Mouse (Mus musculus) kidney, embryonic 16.5 days (tissue): ENCODE data around the gene Jup. TPM values are rescaled to one million over a fixed set of nuclear protein-coding genes. Genes with fewer than 3 reads are reported as not detected.
"Not testable (repeated sequence)": the region's sequence is repeated elsewhere in the genome, so short reads cannot be mapped to it uniquely, and the experiment has no call there.

Experiments
- ATAC-seq: fragments of 200-750 bp; cut with Nextera tagmentation; 2 replicates; pipeline ENCODE4 v1.8.0; 2017; ENCODE audit warnings: moderate TSS enrichment; ENCODE audit not compliant: low FRiP score, low TSS enrichment
- H3K27ac ChIP-seq: fragments of 300-500 bp; sonication (generic); 2 replicates; pipeline ENCODE4 v1.5.1; 2014; ENCODE audit warnings: low read length
- H3K27me3 ChIP-seq: fragments of 300-500 bp; sonication (generic); 2 replicates; pipeline ENCODE4 v1.6.1; 2014; ENCODE audit warnings: low read length, control low read depth, mixed read lengths; ENCODE audit not compliant: insufficient read depth
- H3K36me3 ChIP-seq: fragments of 300-500 bp; sonication (generic); 2 replicates; pipeline ENCODE4 v1.6.1; 2014; ENCODE audit warnings: low read length, control low read depth, mixed read lengths; ENCODE audit not compliant: insufficient read depth
- H3K4me1 ChIP-seq: fragments of 300-500 bp; sonication (generic); 2 replicates; pipeline ENCODE4 v1.6.1; 2014; ENCODE audit warnings: low read length, control low read depth, mixed read lengths; ENCODE audit not compliant: insufficient read depth
- H3K4me2 ChIP-seq: fragments of 300-500 bp; sonication (generic); replicated peaks from 2 replicates; pipeline ENCODE4 v1.6.1; 2014; ENCODE audit warnings: low read depth, low read length
- H3K4me3 ChIP-seq: fragments of 300-500 bp; sonication (generic); 2 replicates; pipeline ENCODE4 v1.5.1; 2014; ENCODE audit warnings: mild to moderate bottlenecking, low read length
- H3K9ac ChIP-seq: fragments of 300-500 bp; sonication (generic); replicated peaks from 2 replicates; pipeline ENCODE4 v1.6.1; 2014; ENCODE audit warnings: low read length
- H3K9me3 ChIP-seq: fragments of 300-500 bp; sonication (generic); 2 replicates; pipeline ENCODE4 v1.6.1; 2016; ENCODE audit warnings: low read length, control low read depth
- WGBS: fragments of 180-500 bp; shearing (Covaris S2); extraction: QIAGEN DNeasy Blood & Tissue Kit; methylation state at CpG from one replicate; pipeline ENCODE4 v1.1.7; 2014; 5-methylcytosine and 5-hydroxymethylcytosine counted together
- polyA plus RNA-seq: library from polyadenylated mRNA; unstranded; fragments of >200 nt; fragmentation: Nextera tagmentation; extraction: Ambion mirVana; gene quantifications from 2 replicates; pipeline ENCODE4 v1.2.1, GENCODE M21; 2015

Jup gene
- polyA plus RNA-seq, 1 experiment from 2014 or later, result 153 TPM

DNA sequence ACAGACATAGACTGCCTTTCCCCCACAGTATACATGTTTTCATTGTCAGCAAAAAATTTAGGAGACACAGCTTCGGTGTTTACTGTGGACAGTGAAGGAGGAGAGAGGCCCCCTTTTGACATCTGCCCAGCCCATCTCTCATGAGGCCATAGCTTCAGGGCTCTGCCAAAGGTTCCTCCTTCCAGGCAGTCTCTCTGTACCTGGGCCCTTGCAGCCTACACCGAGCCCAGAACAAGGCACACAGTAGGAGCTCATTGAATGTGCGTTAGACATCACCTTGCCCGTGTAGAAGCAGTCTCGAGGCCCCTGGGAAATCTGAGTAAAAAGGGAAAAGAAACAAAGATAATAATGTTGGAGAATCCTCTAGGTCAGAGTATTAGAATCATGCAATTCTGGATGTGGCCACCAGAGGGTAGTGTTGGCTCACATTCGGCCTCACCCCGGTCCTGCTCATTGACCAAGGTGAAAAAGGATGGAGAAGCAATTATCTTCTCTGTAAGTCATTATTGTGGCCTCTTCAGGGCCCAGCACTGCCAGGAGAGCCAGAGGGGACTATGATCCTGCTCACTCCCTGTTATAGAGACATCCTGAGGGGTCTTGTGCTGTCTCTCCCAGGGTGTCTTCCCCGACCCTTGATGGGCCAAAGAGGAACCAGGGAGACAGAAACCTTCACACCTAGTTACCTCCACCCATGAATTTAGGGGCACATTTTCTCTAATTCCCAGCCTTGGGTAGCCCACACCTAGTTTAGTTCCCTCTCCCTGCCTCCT, 35.2 kb downstream of the Jup start:
- 12% methylated on average over 8 of the region's 8 CpGs for WGBS
- no peak overlapping the region for H3K27ac ChIP-seq
- no peaks in the 10 kb centered on the region for H3K36me3 ChIP-seq
- H3K4me3 ChIP-seq, result no peak overlapping the region
- no peaks in the 10 kb centered on the region for H3K9me3 ChIP-seq
- H3K4me1 ChIP-seq, result no peaks in the 10 kb centered on the region
- H3K4me2 ChIP-seq, result no peak overlapping the region
- H3K27me3 ChIP-seq, result peaks cover 20% of the 10 kb centered on the region
- no peak overlapping the region for H3K9ac ChIP-seq
- peak; percentile 66 for ATAC-seq

DNA sequence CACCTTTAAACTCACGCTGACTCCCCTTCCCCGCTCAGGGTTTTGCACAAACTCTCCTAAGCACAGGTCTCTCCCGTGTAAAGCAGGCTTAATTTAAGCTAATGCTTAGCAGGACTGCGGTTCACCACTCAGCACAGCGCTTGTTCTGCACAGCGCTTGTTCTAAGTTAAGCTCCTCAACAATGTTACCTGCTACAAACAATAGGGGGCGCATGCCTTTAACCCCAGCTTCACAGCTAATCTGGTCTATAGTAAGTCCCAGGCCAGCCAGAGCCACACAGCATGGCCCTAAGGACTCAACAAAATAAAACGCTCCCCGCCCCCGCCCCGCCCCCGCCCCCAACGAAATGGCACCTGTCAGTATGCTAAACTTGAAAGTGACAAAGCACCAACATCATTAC, 36.5 kb downstream of the Jup start:
- not testable (repeated sequence) for ATAC-seq, H3K4me2 ChIP-seq, H3K27ac ChIP-seq, H3K9me3 ChIP-seq, H3K36me3 ChIP-seq, H3K4me3 ChIP-seq, H3K9ac ChIP-seq, H3K4me1 ChIP-seq
- no CpG with 5 or more reads among the region's 13 CpGs for WGBS
- H3K27me3 ChIP-seq, result peaks cover 32% of the 10 kb centered on the region

DNA sequence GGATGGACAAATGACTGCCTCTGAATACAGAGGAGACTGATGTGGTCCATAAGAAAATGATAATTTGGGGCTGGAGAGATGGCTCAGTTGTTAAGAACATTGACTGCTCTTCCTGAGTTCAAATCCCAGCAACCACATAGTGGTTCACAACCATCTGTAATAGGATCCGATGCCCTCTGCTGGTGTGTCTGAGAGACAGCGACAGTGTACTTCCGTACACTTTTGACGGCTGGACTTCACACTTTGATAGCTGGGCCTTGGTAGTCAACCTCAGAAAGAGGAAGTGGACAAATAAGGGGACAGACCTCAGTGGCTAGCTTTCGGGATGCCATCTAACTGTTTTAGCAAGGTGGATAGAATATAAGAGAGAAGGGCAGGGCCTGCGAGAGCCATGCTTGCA, 37.4 kb downstream of the Jup start:
- ATAC-seq, result no peak
- H3K4me3 ChIP-seq, result no peak overlapping the region
- peaks cover 32% of the 10 kb centered on the region for H3K27me3 ChIP-seq
- no peak overlapping the region for H3K27ac ChIP-seq
- 75% methylated on average over 6 of the region's 6 CpGs for WGBS
- H3K36me3 ChIP-seq, result no peaks in the 10 kb centered on the region
- no peak overlapping the region for H3K4me2 ChIP-seq
- no peaks in the 10 kb centered on the region for H3K9me3 ChIP-seq
- H3K4me1 ChIP-seq, result peaks cover 8% of the 10 kb centered on the region
- H3K9ac ChIP-seq, result no peak overlapping the region

DNA sequence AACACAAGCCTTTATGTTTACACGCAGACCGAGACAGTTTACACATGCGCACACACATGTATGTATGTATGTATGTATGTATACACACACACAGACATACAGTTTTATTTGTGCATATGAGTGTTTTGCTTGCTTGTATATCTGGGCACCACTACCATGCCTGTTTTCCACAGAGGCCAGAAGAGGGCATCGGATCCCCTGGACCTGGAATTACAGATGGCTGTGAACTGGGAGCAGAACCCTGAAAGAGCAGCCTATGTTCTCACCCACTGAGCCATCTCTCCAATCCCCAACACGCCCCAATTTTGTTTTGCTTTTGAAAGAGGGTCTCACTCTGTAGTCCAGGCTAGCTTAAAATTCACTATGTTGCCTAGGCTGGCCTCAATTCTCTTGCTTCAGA, 40.2 kb downstream of the Jup start:
- Histone ChIP-seq H3K4me2 (no peak overlapping the region), H3K4me1 (peaks cover 9% of the 10 kb centered on the region), H3K27me3 (peaks cover 46% of the 10 kb centered on the region), H3K4me3 (no peak overlapping the region), H3K9ac (no peak overlapping the region), H3K9me3 (no peaks in the 10 kb centered on the region), H3K36me3 (no peaks in the 10 kb centered on the region), H3K27ac (no peak overlapping the region)
- ATAC-seq, result no peak
- 58% methylated on average over 5 of the region's 5 CpGs for WGBS

DNA sequence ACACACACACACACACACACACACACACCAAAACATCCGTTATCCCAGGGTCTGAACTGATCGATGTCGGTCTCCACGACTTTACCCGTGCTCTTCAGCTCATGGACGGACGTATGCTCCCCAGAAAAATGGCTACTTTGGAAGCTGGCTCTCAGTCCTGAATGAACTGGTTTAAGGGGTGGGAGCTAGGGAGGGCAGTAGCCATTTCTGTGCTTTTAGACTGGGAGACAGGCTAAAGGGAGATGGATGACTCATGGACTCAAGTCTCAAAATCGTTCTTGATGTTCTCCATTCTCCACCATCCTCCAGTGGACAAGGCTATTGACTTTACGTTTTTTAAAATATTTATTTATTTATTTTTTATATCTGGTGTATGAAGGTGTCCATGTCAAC, 40.7 kb downstream of the Jup start:
- H3K4me3 ChIP-seq, result peak overlapping the region; percentile 73
- H3K4me1 ChIP-seq, result peaks cover 9% of the 10 kb centered on the region
- no peak for ATAC-seq
- no peak overlapping the region for H3K27ac ChIP-seq
- peak overlapping the region; percentile 99 for H3K4me2 ChIP-seq
- H3K9me3 ChIP-seq, result no peaks in the 10 kb centered on the region
- H3K9ac ChIP-seq, result peak overlapping the region; percentile 59; the same call in 1 of the 2 replicates
- peaks cover 46% of the 10 kb centered on the region for H3K27me3 ChIP-seq
- WGBS, result 17% methylated on average over 9 of the region's 9 CpGs
- H3K36me3 ChIP-seq, result no peaks in the 10 kb centered on the region

GRCm38 (mm10) chr11:100355972-100356818, 41.4 kb downstream of the Jup start, which contains the start of gene Hap1:
TSS of gene Hap1 (minus strand) at chr11:100356128.
- Histone ChIP-seq H3K27ac (no peak within 1 kb of the TSS), H3K4me1 (peaks cover 9% of the 10 kb centered on the region)
- WGBS, result 1% methylated on average over 49 of the region's 49 CpGs

GRCm38 (mm10) chr11:100355151-100355951, 42.2 kb downstream of the Jup start:
- Histone ChIP-seq H3K36me3 (no peaks in the 10 kb centered on the region), H3K9me3 (no peaks in the 10 kb centered on the region), H3K4me3 (peak overlapping the region; percentile 73), H3K27me3 (peaks cover 45% of the 10 kb centered on the region), H3K9ac (peak overlapping the region; percentile 59), H3K27ac (no peak overlapping the region), H3K4me1 (peaks cover 9% of the 10 kb centered on the region), H3K4me2 (peak overlapping the region; percentile 99)
- WGBS, result 1% methylated on average over 53 of the region's 54 CpGs
- ATAC-seq, result peak; percentile 46

More at GRCm38 (mm10) chr11:100355972-100356818, 41.4 kb downstream of the Jup start, which contains the start of gene Hap1:
- Histone ChIP-seq H3K4me3 (peak within 1 kb of the TSS; percentile 73), H3K36me3 (no peaks in the 10 kb centered on the region), H3K9ac (peak within 1 kb of the TSS; percentile 59), H3K27me3 (peaks cover 46% of the 10 kb centered on the region), H3K9me3 (no peaks in the 10 kb centered on the region), H3K4me2 (peak within 1 kb of the TSS; percentile 99)
- ATAC-seq, result peak; percentile 55; the same call in 1 of the 2 replicates

DNA sequence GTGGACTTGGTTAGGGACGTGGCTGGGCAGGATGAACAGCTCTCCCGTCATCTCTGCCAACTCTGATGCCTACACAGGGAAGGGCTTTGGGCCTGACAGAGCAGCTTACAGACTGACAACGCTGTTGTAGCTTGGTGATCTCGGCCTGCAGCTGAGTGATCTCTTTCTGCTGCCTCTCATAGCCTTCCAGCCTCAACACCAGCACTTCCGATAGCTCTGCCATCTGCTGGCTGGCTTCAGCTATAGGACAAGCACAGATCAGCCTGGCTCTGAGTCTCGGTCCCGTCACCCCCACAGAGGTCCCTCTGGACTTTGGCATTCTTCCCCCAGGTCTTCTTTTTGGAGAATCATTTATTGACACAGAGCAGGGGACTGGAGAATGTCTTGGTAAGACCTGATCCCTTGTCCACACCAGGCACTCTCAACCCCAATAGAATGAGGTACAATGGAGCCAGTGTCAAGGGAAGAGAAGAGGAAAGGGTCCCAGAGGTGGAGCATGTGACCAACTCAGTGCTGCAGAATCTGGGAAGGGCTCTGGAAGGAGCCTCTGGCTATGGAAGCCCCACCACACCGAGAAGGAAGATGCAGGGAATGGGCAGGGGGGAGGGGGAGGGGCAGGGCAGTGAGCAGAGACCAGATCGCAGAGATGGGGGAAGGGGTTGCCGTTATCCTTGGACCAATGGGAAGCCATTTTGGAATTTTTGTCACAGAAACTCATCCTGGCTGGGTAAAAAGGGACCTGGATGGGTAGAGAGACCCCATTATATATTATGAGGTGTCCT, 45.3 kb downstream of the Jup start:
- ATAC-seq, result no peak
- Histone ChIP-seq H3K27me3 (peaks cover 27% of the 10 kb centered on the region), H3K9ac (no peak overlapping the region)

GRCm38 (mm10) chr11:100344269-100344668, 53.3 kb downstream of the Jup start:
- Histone ChIP-seq H3K9me3 (no peaks in the 10 kb centered on the region), H3K27me3 (no peaks in the 10 kb centered on the region), H3K9ac (no peak overlapping the region), H3K36me3 (no peaks in the 10 kb centered on the region), H3K4me3 (no peak overlapping the region), H3K27ac (no peak overlapping the region), H3K4me1 (no peaks in the 10 kb centered on the region), H3K4me2 (no peak overlapping the region)
- 90% methylated on average over 10 of the region's 10 CpGs for WGBS
- ATAC-seq, result no peak

More for the DNA sequence above, 45.3 kb downstream of the Jup start:
- Histone ChIP-seq H3K27ac (no peak overlapping the region), H3K4me2 (no peak overlapping the region), H3K4me1 (peaks cover 9% of the 10 kb centered on the region), H3K9me3 (no peaks in the 10 kb centered on the region), H3K36me3 (no peaks in the 10 kb centered on the region), H3K4me3 (no peak overlapping the region)
- WGBS, result 33% methylated on average over 10 of the region's 10 CpGs
